Comparison of ENCODE assay signal across 11 mouse cellular contexts in the genomic region with DNA sequence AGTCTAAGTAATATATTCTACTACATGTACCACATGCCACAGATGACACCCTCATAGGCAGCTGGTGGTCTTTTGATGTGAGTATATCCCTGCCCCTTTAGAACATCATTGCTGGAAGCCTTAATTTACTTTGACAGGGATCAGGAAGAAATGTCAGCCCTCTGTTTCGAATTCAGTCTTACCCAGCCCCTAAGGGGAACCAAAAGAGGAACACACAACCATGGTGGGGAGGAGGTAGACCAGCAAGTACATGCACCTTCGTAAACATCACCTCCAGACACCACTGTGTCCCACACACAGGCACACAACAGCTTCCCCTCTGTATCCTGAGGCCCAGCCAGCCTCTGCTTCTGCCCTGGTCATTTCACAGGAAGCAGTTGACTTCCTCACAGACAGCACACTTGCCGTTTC. TPM values are rescaled to one million over a fixed set of nuclear protein-coding genes. Genes with fewer than 3 reads are reported as not detected.
DNase-seq lines count a peak whose midpoint lies in the region; ATAC-seq and TF ChIP-seq lines count a peak whose summit lies in the region.
"Had no signal": no experiment of that assay in that cellular context is flagged by ENCODE, and none has a peak within 500 bp of the region (broad histone marks: within the 10 kb centered on the region; RNA-seq: fewer than 3 reads in every experiment).

No protein-coding gene starts in this region.

- H3K9me3 ChIP-seq in liver, postnatal 0 days (ENCODE audit: low read length) = no peaks in the 10 kb centered on the region
- no peaks in the 10 kb centered on the region for H3K9me3 ChIP-seq in forebrain, embryonic 14.5 days (replicated peaks; ENCODE audit: control insufficient read depth, low read length)
- H3K9me3 ChIP-seq: embryonic facial prominence, embryonic 10.5 days had no signal

- H3K4me3 ChIP-seq in layer of hippocampus, adult 2 months = no peak overlapping the region
- no peak overlapping the region for H3K4me3 ChIP-seq in liver, postnatal 0 days (ENCODE audit: low read depth, low read length)
- no peak overlapping the region for H3K4me3 ChIP-seq in forebrain, embryonic 14.5 days (ENCODE audit: low read depth, low read length)
- H3K4me3 ChIP-seq: embryonic facial prominence, embryonic 10.5 days had no signal

- TF ChIP-seq EP300 in liver, postnatal 0 days (IDR thresholded peaks at IDR 0.05; ENCODE audit: low read depth) = no peak

- no peak for TF ChIP-seq CTCF in layer of hippocampus, adult 2 months (conservative IDR thresholded peaks at IDR 0.05)
- no peak for TF ChIP-seq CTCF in liver, postnatal 0 days (IDR thresholded peaks at IDR 0.05; ENCODE audit: low read depth)

- peak overlapping the region; percentile 59; the same call in 1 of the 2 replicates for H3K27ac ChIP-seq in layer of hippocampus, adult 2 months
- peak overlapping the region; percentile 63 for H3K27ac ChIP-seq in liver, postnatal 0 days (ENCODE audit: low read depth)
- no peak overlapping the region for H3K27ac ChIP-seq in forebrain, embryonic 14.5 days (ENCODE audit: low read depth, low read length)
- H3K27ac ChIP-seq: embryonic facial prominence, embryonic 10.5 days had no signal

- H3K4me1 ChIP-seq in liver, postnatal 0 days (ENCODE audit: insufficient read depth) = 0 out of 2 replicates have a peak, but pooled peaks cover 3% of the 10 kb centered on the region
- no peaks in the 10 kb centered on the region for H3K4me1 ChIP-seq in forebrain, embryonic 14.5 days (ENCODE audit: control insufficient read depth, insufficient read depth, low read length)

- no peak overlapping the region for H3K9ac ChIP-seq in liver, postnatal 0 days (replicated peaks)
- no peak overlapping the region for H3K9ac ChIP-seq in forebrain, embryonic 14.5 days (ENCODE audit: low read length)

- peak overlapping the region; percentile 27; the same call in 1 of the 2 replicates for H3K4me2 ChIP-seq in liver, postnatal 0 days (ENCODE audit: low read depth, low read length)
- no peak overlapping the region for H3K4me2 ChIP-seq in forebrain, embryonic 14.5 days (ENCODE audit: low read length)

- ATAC-seq in liver, postnatal 0 days = peak; percentile 61; the same call in 1 of the 2 replicates
- ATAC-seq in frontal cortex, adult (ENCODE audit: low TSS enrichment) = no peak
- ATAC-seq in forebrain, embryonic 14.5 days = no peak

- DNase-seq in layer of hippocampus, adult 2 months (ENCODE audit: low spot score in 2 of 2) = no peak
- no peak for DNase-seq in layer of hippocampus, postnatal 36 days
- DNase-seq in brain, adult 2 months (ENCODE audit: low read depth, low spot score) = peak; percentile 43
- peak; percentile 18 for DNase-seq in liver, postnatal 0 days
- DNase-seq in retina, embryonic 14.5 days (ENCODE audit: low spot score) = peak; percentile 16
- DNase-seq in adrenal gland, postnatal 25 days = no peak
- no peak for DNase-seq in forebrain, embryonic 14.5 days (ENCODE audit: low spot score)
- DNase-seq: cerebellum, adult 11 months had no signal

- no peaks in the 10 kb centered on the region for H3K36me3 ChIP-seq in liver, postnatal 0 days (replicated peaks; ENCODE audit: insufficient read depth, low read length)
- no peaks in the 10 kb centered on the region for H3K36me3 ChIP-seq in forebrain, embryonic 14.5 days (ENCODE audit: control insufficient read depth, insufficient read depth, low read length)
- H3K36me3 ChIP-seq: embryonic facial prominence, embryonic 10.5 days had no signal

- no peaks in the 10 kb centered on the region for H3K27me3 ChIP-seq in liver, postnatal 0 days (ENCODE audit: insufficient read depth, low read length)
- no peaks in the 10 kb centered on the region for H3K27me3 ChIP-seq in forebrain, embryonic 14.5 days (replicated peaks; ENCODE audit: control insufficient read depth, insufficient read depth, low read length)

- 21% methylated on average over 3 of the region's 3 CpGs for WGBS in liver, postnatal 0 days (ENCODE audit: insufficient replicate concordance)
- WGBS in forebrain, embryonic 14.5 days = 86% methylated on average over 3 of the region's 3 CpGs

RNA-seq across cellular contexts. Expression of gene Tbc1d9, which starts 24.4 kb away (rescaled TPM):
- 10 to 100 TPM; 64.3 to 65.7 TPM for total RNA-seq in layer of hippocampus, adult 2 months (2021)
- 10 to 100 TPM; 65.0 to 65.7 TPM for total RNA-seq in layer of hippocampus, postnatal 36 days (2021)
- polyA plus RNA-seq in liver, postnatal 0 days (2015; fragmentation: Nextera tagmentation; extraction: Ambion mirVana) = 0.41 TPM in 2 replicates
- total RNA-seq in adrenal gland, postnatal 25 days (2021) = 5.0 and 5.7 TPM in 2 replicates
- polyA plus RNA-seq in forebrain, embryonic 14.5 days (2014; fragmentation: Nextera tagmentation; extraction: Ambion mirVana) = 16.6 and 18.8 TPM in 2 replicates

RNA-seq across cellular contexts. Expression of gene Gm10645, which starts 25.3 kb away (rescaled TPM):
- 1 to 10 TPM; 1.1 to 1.4 TPM for total RNA-seq in layer of hippocampus, adult 2 months (2021)
- under 1 TPM; 0.75 to 0.83 TPM for total RNA-seq in layer of hippocampus, postnatal 36 days (2021)
- polyA plus RNA-seq in liver, postnatal 0 days (2015; fragmentation: Nextera tagmentation; extraction: Ambion mirVana) = 0.29 and 0.30 TPM in 2 replicates
- not detected in 2 replicates for total RNA-seq in adrenal gland, postnatal 25 days (2021)
- 7.9 and 8.2 TPM in 2 replicates for polyA plus RNA-seq in forebrain, embryonic 14.5 days (2014; fragmentation: Nextera tagmentation; extraction: Ambion mirVana)
- total RNA-seq: heart, adult 18-20 months had no signal

Comparison
In these comparisons a context has a peak if more than half of its experiments do, and no peak if none do; other contexts are left out.
1. DNase-seq: peak in brain, adult 2 months (single experiment), liver, postnatal 0 days (single experiment) and retina, embryonic 14.5 days (single experiment); none in layer of hippocampus, adult 2 months (0 of 2), layer of hippocampus, postnatal 36 days (0 of 2), adrenal gland, postnatal 25 days (single experiment) and forebrain, embryonic 14.5 days (single experiment).